Mouse (Mus musculus) heart, embryonic 12.5 days (tissue): ENCODE measurements around the gene Chsy1. TPM values are rescaled to one million over a fixed set of nuclear protein-coding genes. Genes with fewer than 3 reads are reported as not detected.

Experiments
- ATAC-seq: fragments of 200-750 bp; cut with Nextera tagmentation; 2 replicates; pipeline ENCODE4 v1.8.0; 2017; ENCODE audit warnings: moderate TSS enrichment, moderate library complexity; ENCODE audit not compliant: insufficient number of reproducible peaks, low FRiP score
- H3K27ac ChIP-seq: fragments of 300-500 bp; sonication (generic); 2 replicates; pipeline ENCODE4 v1.5.1; 2016; ENCODE audit warnings: mild to moderate bottlenecking, moderate library complexity; ENCODE audit not compliant: poor library complexity, severe bottlenecking
- H3K27me3 ChIP-seq: fragments of 300-500 bp; sonication (generic); replicated peaks from 2 replicates; pipeline ENCODE4 v1.6.1; 2016; ENCODE audit warnings: mild to moderate bottlenecking, moderate library complexity
- H3K36me3 ChIP-seq: fragments of 300-500 bp; sonication (generic); 2 replicates; pipeline ENCODE4 v1.6.1; 2016; ENCODE audit warnings: mild to moderate bottlenecking, moderate library complexity
- H3K4me1 ChIP-seq: fragments of 300-500 bp; sonication (generic); replicated peaks from 2 replicates; pipeline ENCODE4 v1.6.1; 2016; ENCODE audit warnings: mild to moderate bottlenecking
- H3K4me2 ChIP-seq: fragments of 300-500 bp; sonication (generic); 2 replicates; pipeline ENCODE4 v1.6.1; 2016; ENCODE audit warnings: mild to moderate bottlenecking, moderate library complexity
- H3K4me3 ChIP-seq: fragments of 300-500 bp; sonication (generic); 2 replicates; pipeline ENCODE4 v1.5.1; 2016; ENCODE audit warnings: mild to moderate bottlenecking
- H3K9ac ChIP-seq: fragments of 300-500 bp; sonication (generic); 2 replicates; pipeline ENCODE4 v1.6.1; 2016; ENCODE audit warnings: mild to moderate bottlenecking, moderate library complexity
- H3K9me3 ChIP-seq: fragments of 300-500 bp; sonication (generic); replicated peaks from 2 replicates; pipeline ENCODE4 v1.6.1; 2016; ENCODE audit warnings: mild to moderate bottlenecking, moderate library complexity
- WGBS: fragments of 180-500 bp; shearing (Covaris S2); methylation state at CpG from one replicate; pipeline ENCODE4 v1.1.7; 2016; 5-methylcytosine and 5-hydroxymethylcytosine counted together
- polyA plus RNA-seq: library from polyadenylated mRNA; unstranded; fragments of >200 nt; fragmentation: Nextera tagmentation; extraction: Ambion mirVana; gene quantifications from 2 replicates; pipeline ENCODE4 v1.2.1, GENCODE M21; 2016

Gene Chsy1
- 13.3 and 15.5 TPM in 2 replicates for polyA plus RNA-seq

DNA sequence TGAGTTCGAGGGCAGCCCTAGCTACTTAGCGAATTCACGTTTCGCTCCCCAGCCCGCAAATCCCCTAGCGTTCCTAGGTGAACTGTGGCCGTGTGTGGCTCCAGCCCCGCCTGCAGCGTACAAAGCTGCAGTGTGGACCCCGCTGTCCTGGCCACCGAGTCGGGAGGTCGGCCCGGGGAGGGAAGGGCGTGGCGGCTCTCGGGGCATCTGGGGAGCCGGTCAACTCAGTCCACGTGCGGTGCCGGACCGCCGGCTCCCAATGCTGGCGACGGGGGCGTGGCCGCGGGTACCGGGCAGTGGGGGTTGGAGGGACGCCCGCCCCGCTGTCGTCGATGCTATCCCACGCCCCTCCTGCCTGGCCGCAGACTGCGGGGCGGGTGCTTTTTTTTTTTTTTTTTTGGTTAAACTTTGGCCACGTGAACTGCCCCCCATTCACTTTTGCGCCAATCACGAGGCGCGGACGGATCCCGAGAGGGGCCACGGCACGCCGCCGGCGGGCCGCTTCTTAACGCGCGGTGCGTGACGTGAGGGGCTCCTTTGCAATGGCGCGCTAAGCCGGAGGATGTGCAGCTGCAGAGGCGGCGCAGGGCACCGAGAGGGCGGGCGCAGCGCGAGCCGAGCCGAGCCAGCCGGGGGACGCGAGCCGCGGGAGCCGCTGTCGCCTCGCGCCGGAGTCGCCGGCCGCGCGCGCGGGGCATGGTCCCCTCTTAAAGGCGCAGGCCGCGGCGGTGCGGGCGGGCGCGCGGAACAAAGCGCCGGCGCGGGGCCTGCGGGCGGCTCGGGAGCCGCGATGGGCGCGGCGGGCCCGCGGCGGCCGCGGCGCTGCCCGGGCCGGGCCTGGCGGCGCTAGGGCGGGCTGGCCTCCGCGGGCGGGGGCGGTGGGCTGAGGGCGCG, at the start of gene Chsy1:
Gene Chsy1 (plus strand): TSS at position 555 of the 894 bp plus-strand sequence.
- WGBS: 8% methylated on average over 123 of the region's 123 CpGs
- Histone ChIP-seq H3K9ac (peak within 1 kb of the TSS; percentile 96), H3K4me1 (peaks cover 23% of the 10 kb centered on the region), H3K9me3 (no peaks in the 10 kb centered on the region), H3K4me3 (peak within 1 kb of the TSS; percentile 85), H3K36me3 (peaks cover under 1% of the 10 kb centered on the region; the same call in 1 of the 2 replicates), H3K4me2 (peak within 1 kb of the TSS; percentile 89), H3K27me3 (no peaks in the 10 kb centered on the region), H3K27ac (peak within 1 kb of the TSS; percentile 88)
- ATAC-seq: peak; percentile 82

DNA sequence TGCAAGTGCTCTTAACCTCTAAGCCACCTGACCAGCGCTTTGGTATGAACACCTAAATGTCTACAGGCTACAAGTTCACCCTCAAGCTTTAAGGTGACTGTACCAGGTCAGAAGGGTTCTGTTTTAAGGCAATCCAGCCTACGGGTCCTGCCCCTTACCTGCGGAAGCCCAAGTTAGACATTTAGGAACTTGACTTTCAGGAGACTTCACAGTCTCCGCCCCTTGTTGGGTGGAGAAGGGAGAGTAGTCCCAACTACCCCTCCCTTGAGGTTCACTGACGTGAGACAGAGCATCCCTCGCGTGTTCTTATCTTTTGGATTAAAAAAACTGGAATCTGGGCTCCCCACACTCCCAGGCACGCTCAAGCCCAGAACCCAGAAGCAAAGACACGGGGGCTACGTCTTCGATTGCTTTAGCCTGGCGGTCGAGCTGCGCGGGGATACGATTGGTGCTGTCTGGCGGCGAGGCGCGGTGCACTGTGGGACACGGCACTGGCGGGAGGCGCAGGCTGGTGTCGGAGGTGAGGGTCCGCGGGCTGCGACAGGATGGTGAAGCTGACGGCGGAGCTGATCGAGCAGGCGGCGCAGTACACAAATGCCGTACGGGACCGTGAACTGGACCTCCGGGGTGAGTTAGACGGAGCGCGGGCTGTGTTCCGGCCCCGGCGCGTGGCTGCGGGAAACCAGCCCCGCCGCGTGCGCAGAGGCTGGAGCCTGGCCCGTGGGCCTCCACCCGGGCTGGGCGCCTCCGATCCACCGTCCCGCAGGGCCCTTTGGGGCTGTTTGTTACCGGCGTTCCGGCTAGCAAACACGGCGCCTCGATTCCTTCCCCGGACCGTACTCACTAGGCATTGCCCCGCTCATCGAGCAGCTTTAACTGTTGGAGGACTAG, 49.0 kb upstream of the Chsy1 start:
- under 1% methylated on average over 58 of the region's 64 CpGs for WGBS
- Histone ChIP-seq H3K4me3 (peak overlapping the region; percentile 76), H3K27me3 (peaks cover 5% of the 10 kb centered on the region; the same call in 1 of the 2 replicates), H3K36me3 (peaks cover 21% of the 10 kb centered on the region), H3K27ac (peak overlapping the region; percentile 49), H3K4me1 (peaks cover 14% of the 10 kb centered on the region), H3K9me3 (no peaks in the 10 kb centered on the region), H3K4me2 (peak overlapping the region; percentile 95), H3K9ac (peak overlapping the region; percentile 89)
- ATAC-seq: peak; percentile 95

- no peak overlapping the region for H3K27ac ChIP-seq
- WGBS: 2% methylated on average over 14 of the region's 14 CpGs
These were observed 48.3 kb upstream of the Chsy1 start for GRCm38 (mm10) chr7:66061057-66061456.

DNA sequence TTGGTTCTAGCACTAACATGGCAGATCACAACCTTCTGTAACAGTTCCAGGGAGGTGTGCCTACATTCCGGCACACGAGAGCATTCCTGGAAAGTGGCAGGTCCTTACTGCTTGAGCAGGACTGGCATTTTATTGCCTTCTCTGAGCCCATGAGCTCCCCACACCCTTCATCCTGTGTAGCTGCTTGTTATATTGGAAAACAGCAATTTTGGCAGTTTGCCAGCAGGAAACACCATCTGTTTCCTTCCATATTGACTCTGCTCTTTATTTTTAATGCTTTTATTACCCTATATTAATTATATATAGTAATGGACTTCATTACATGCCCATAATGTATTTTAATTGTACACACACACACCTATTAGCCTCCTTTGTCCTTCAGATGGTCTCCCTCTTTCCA, 32.9 kb upstream of the Chsy1 start:
- 81% methylated on average over 2 of the region's 2 CpGs for WGBS
- Histone ChIP-seq H3K27me3 (no peaks in the 10 kb centered on the region), H3K36me3 (peaks cover 53% of the 10 kb centered on the region), H3K9me3 (no peaks in the 10 kb centered on the region), H3K27ac (no peak overlapping the region), H3K9ac (no peak overlapping the region), H3K4me3 (no peak overlapping the region), H3K4me1 (peaks cover 14% of the 10 kb centered on the region), H3K4me2 (no peak overlapping the region)
- ATAC-seq: no peak

More at GRCm38 (mm10) chr7:66061057-66061456, 48.3 kb upstream of the Chsy1 start:
- peak overlapping the region; percentile 89 for H3K9ac ChIP-seq
- H3K36me3 ChIP-seq: peaks cover 26% of the 10 kb centered on the region
- H3K4me3 ChIP-seq: peak overlapping the region; percentile 76
- H3K9me3 ChIP-seq: no peaks in the 10 kb centered on the region
- H3K27me3 ChIP-seq: peaks cover 5% of the 10 kb centered on the region; the same call in 1 of the 2 replicates
- peak overlapping the region; percentile 95 for H3K4me2 ChIP-seq
- H3K4me1 ChIP-seq: peaks cover 14% of the 10 kb centered on the region
- no peak for ATAC-seq

- Histone ChIP-seq H3K4me2 (peak within 1 kb of the TSS; percentile 85), H3K4me3 (peak within 1 kb of the TSS; percentile 70), H3K9ac (peak within 1 kb of the TSS; percentile 80), H3K27ac (peak within 1 kb of the TSS; percentile 71), H3K36me3 (peaks cover 52% of the 10 kb centered on the region), H3K4me1 (peaks cover 19% of the 10 kb centered on the region), H3K27me3 (no peaks in the 10 kb centered on the region), H3K9me3 (no peaks in the 10 kb centered on the region)
- ATAC-seq: peak; percentile 100
- WGBS: under 1% methylated on average over 65 of the region's 65 CpGs
These were observed 29.7 kb upstream of the Chsy1 start, which contains the start of gene Selenos for GRCm38 (mm10) chr7:66079364-66080230. Gene Selenos, plus strand, starts transcription at chr7:66079649.

- H3K27ac ChIP-seq: peak overlapping the region; percentile 71; the same call in 1 of the 2 replicates
- no peaks in the 10 kb centered on the region for H3K9me3 ChIP-seq
- H3K9ac ChIP-seq: peak overlapping the region; percentile 80
- H3K4me2 ChIP-seq: peak overlapping the region; percentile 85
- H3K4me3 ChIP-seq: peak overlapping the region; percentile 70
- peaks cover 19% of the 10 kb centered on the region for H3K4me1 ChIP-seq
- no peaks in the 10 kb centered on the region for H3K27me3 ChIP-seq
- H3K36me3 ChIP-seq: peaks cover 51% of the 10 kb centered on the region
- no peak for ATAC-seq
- WGBS: 48% methylated on average over 5 of the region's 5 CpGs
These were observed 29.1 kb upstream of the Chsy1 start for GRCm38 (mm10) chr7:66080231-66080613.

DNA sequence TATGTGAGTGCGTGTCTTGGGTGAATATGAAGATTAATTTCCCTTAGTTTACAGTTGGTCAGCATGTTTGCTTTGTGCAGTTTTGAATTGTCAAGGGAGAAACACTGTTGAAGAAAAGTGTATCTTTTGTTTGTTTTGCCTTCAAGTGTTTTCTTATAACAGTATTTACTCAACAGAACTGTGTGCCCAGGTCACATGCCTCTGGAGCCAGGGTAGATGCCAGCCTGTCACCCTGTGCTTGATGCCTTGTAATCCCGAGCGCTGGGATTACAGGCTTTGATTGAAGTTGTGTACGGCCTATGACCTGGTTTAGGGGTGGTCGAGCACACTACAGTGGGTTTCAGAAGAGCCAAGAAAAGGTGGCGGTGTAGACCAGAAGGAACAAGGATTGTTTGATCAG, 25.6 kb upstream of the Chsy1 start:
- no peaks in the 10 kb centered on the region for H3K27me3 ChIP-seq
- no peak for ATAC-seq
- H3K4me1 ChIP-seq: peaks cover 16% of the 10 kb centered on the region
- no peak overlapping the region for H3K4me2 ChIP-seq
- no peak overlapping the region for H3K9ac ChIP-seq
- no peak overlapping the region for H3K4me3 ChIP-seq
- 88% methylated on average over 6 of the region's 6 CpGs for WGBS
- H3K36me3 ChIP-seq: peaks cover 74% of the 10 kb centered on the region
- no peaks in the 10 kb centered on the region for H3K9me3 ChIP-seq
- no peak overlapping the region for H3K27ac ChIP-seq

GRCm38 (mm10) chr7:66084546-66084945, 24.8 kb upstream of the Chsy1 start:
- Histone ChIP-seq H3K4me2 (no peak overlapping the region), H3K4me1 (peaks cover 16% of the 10 kb centered on the region), H3K9ac (no peak overlapping the region), H3K27me3 (no peaks in the 10 kb centered on the region), H3K9me3 (no peaks in the 10 kb centered on the region), H3K36me3 (peaks cover 80% of the 10 kb centered on the region), H3K4me3 (no peak overlapping the region), H3K27ac (no peak overlapping the region)
- WGBS: 83% methylated on average over 7 of the region's 7 CpGs
- no peak for ATAC-seq

DNA sequence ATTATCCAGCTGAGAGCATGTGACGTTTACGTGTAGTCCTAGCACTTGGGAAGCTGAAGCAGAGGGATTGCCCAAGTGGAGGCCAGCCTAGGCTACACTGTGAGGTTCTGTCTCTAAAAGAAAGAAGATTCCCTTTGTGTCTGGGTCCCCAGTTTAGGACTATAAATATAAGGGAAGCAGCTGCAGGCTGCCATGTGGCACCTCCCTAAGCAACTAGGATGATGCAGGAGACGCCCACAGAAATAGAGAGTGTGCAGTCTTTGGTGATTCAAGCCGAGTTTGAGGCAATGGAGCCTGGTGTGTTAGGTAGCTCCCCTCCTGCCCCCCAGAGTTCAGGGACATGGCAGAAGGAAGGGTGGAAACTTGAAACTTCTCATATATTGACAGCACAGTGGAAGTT, 21.7 kb upstream of the Chsy1 start:
- no peak overlapping the region for H3K27ac ChIP-seq
- H3K4me1 ChIP-seq: no peaks in the 10 kb centered on the region
- no peak overlapping the region for H3K9ac ChIP-seq

DNA sequence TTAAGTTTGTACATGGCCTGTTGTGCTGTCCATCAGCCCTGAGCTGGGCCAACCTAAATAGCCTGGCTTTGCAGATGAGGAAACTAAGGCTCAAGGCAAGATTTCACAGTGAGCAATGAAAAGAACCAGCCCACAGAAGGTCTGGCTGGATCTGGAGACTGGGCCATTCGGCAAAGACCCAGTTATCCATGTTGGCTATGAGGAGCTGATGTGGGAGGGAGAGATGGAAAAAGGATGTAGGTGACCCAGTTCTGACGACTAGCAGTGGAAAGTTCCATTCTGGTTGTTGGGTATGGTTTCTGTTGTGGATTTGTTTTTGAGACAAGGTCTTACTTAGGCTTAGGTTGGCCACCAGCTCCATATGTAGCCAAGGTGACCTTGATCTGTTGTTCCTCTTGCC, 21.2 kb upstream of the Chsy1 start:
- Histone ChIP-seq H3K9me3 (no peaks in the 10 kb centered on the region), H3K9ac (no peak overlapping the region), H3K4me2 (no peak overlapping the region), H3K27me3 (no peaks in the 10 kb centered on the region), H3K4me3 (no peak overlapping the region), H3K4me1 (no peaks in the 10 kb centered on the region), H3K27ac (no peak overlapping the region), H3K36me3 (peaks cover 88% of the 10 kb centered on the region)
- WGBS: 74% methylated on average over 2 of the region's 2 CpGs
- ATAC-seq: no peak

More for the DNA sequence above, 21.7 kb upstream of the Chsy1 start:
- H3K9me3 ChIP-seq: no peaks in the 10 kb centered on the region
- peaks cover 91% of the 10 kb centered on the region for H3K36me3 ChIP-seq
- H3K4me3 ChIP-seq: no peak overlapping the region
- 81% methylated on average over 4 of the region's 4 CpGs for WGBS
- no peaks in the 10 kb centered on the region for H3K27me3 ChIP-seq
- ATAC-seq: no peak
- H3K4me2 ChIP-seq: no peak overlapping the region
